Mouse (Mus musculus): ENCODE results near the gene Igf2. TPM values are rescaled to one million over a fixed set of nuclear protein-coding genes. Genes with fewer than 3 reads are reported as not detected.
A peak's percentile ranks its signal among the peaks of the same experiment; 100 is the strongest.

The Igf2 gene
- total and polyA plus RNA-seq, 2 experiments from 2014 or later, result 1,040 to 1,317 TPM

DNA sequence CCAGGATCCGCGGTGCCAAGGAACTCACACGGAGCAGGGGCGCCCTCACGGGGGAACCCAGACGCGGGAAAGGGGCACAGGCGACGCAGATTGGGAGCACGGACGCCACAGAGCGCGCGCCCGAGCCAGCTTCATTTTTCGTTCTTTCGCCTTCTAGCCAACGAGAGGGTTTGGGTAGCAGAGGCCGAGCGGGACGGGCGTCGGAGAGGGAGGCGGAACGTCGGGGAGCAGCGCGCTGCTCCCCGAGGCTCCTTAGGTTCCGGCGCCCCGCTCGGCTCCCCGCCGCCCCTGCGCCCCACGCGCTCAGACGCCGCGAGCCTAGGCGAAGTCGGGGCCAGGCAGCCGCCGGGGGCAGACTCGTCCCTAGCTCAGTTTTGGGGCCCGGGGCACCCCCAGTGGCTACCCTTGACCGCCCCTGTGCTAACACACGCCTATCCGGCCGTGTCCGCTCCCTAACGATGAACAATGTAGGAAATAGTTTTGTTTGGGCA, 2.6 kb downstream of the Igf2 start:
- Histone ChIP-seq H3K36me3 (replicated peaks; ENCODE audit: control insufficient read depth, insufficient read depth, low read length) (no peaks in the 10 kb centered on the region), H3K4me3 (ENCODE audit: low read depth, low read length) (peak overlapping the region; percentile 55), H3K9me3 (replicated peaks; ENCODE audit: control insufficient read depth, low read length) (peaks cover 2% of the 10 kb centered on the region; the same call in 1 of the 2 replicates), H3K4me2 (ENCODE audit: low read depth, low read length) (peak overlapping the region; percentile 63), H3K4me1 (ENCODE audit: control insufficient read depth, insufficient read depth) (no peaks in the 10 kb centered on the region), H3K9ac (replicated peaks; ENCODE audit: low read depth, low read length) (peak overlapping the region; percentile 56), H3K27me3 (ENCODE audit: control insufficient read depth, insufficient read depth, low read length) (peaks cover 70% of the 10 kb centered on the region), H3K27ac (ENCODE audit: low read depth) (peak overlapping the region; percentile 53)
- WGBS, result under 1% methylated on average over 52 of the region's 53 CpGs
- ATAC-seq (ENCODE audit: insufficient read depth, low read depth) (no peak), DNase-seq (ENCODE audit: low spot score) (no peak)
- TF ChIP-seq EP300 (IDR thresholded peaks at IDR 0.05; ENCODE audit: low read depth) (no peak), CTCF (IDR thresholded peaks at IDR 0.05; ENCODE audit: low read depth) (no peak)

DNA sequence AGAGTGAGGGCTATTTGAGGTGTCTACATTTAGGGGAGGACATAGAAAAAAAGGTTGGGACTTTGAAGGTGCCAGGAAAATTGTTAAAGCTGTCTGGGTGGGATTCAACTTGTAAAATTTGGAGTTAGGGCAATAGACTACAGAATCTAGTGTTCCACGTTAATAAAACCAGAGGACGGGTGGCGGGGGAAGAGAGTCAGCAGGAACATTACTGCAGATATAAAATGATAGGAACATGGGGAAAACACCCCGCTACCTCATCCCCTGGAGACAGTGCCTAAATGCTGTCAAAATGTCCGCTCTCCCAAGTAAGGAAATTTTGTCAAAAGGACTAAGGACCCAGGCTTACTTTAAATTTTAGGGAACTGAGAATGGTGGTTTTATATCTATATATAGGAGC, 3.5 kb downstream of the Igf2 start:
- H3K9ac ChIP-seq (replicated peaks; ENCODE audit: low read depth, low read length), result no peak overlapping the region
- H3K4me3 ChIP-seq (ENCODE audit: low read depth, low read length), result peak overlapping the region; percentile 55
- WGBS, result 38% methylated on average over 5 of the region's 5 CpGs

GRCm38 (mm10) chr7:142661811-142662210, 4.8 kb downstream of the Igf2 start:
- no peak overlapping the region for H3K4me3 ChIP-seq (ENCODE audit: low read depth, low read length)
- H3K4me1 ChIP-seq (ENCODE audit: control insufficient read depth, insufficient read depth), result no peaks in the 10 kb centered on the region
- no peak for TF ChIP-seq EP300 (IDR thresholded peaks at IDR 0.05; ENCODE audit: low read depth)
- TF ChIP-seq CTCF (IDR thresholded peaks at IDR 0.05; ENCODE audit: low read depth), result no peak
- DNase-seq (ENCODE audit: low spot score) (no peak), ATAC-seq (ENCODE audit: insufficient read depth, low read depth) (no peak)
- peak overlapping the region; percentile 86; the same call in 1 of the 2 replicates for H3K27ac ChIP-seq (ENCODE audit: low read depth)
- H3K9ac ChIP-seq (replicated peaks; ENCODE audit: low read depth, low read length), result peak overlapping the region; percentile 67; the same call in 1 of the 2 replicates
- peaks cover 89% of the 10 kb centered on the region for H3K27me3 ChIP-seq (ENCODE audit: control insufficient read depth, insufficient read depth, low read length)
- no peaks in the 10 kb centered on the region for H3K9me3 ChIP-seq (replicated peaks; ENCODE audit: control insufficient read depth, low read length)
- peak overlapping the region; percentile 73 for H3K4me2 ChIP-seq (ENCODE audit: low read depth, low read length)
- no peaks in the 10 kb centered on the region for H3K36me3 ChIP-seq (replicated peaks; ENCODE audit: control insufficient read depth, insufficient read depth, low read length)

More for the DNA sequence above, 3.5 kb downstream of the Igf2 start:
- ATAC-seq (ENCODE audit: insufficient read depth, low read depth) (no peak), DNase-seq (ENCODE audit: low spot score) (no peak)
- Histone ChIP-seq H3K9me3 (replicated peaks; ENCODE audit: control insufficient read depth, low read length) (no peaks in the 10 kb centered on the region), H3K4me1 (ENCODE audit: control insufficient read depth, insufficient read depth) (no peaks in the 10 kb centered on the region), H3K27me3 (ENCODE audit: control insufficient read depth, insufficient read depth, low read length) (peaks cover 77% of the 10 kb centered on the region), H3K27ac (ENCODE audit: low read depth) (no peak overlapping the region), H3K36me3 (replicated peaks; ENCODE audit: control insufficient read depth, insufficient read depth, low read length) (no peaks in the 10 kb centered on the region), H3K4me2 (ENCODE audit: low read depth, low read length) (peak overlapping the region; percentile 63)
- no peak for TF ChIP-seq EP300 (IDR thresholded peaks at IDR 0.05; ENCODE audit: low read depth)

- Histone ChIP-seq H3K4me2 (ENCODE audit: low read depth, low read length) (peak overlapping the region; percentile 73), H3K4me1 (ENCODE audit: control insufficient read depth, insufficient read depth) (no peaks in the 10 kb centered on the region), H3K4me3 (ENCODE audit: low read depth, low read length) (peak overlapping the region; percentile 63), H3K36me3 (replicated peaks; ENCODE audit: control insufficient read depth, insufficient read depth, low read length) (no peaks in the 10 kb centered on the region), H3K27ac (ENCODE audit: low read depth) (peak overlapping the region; percentile 86), H3K27me3 (ENCODE audit: control insufficient read depth, insufficient read depth, low read length) (peaks cover 91% of the 10 kb centered on the region), H3K9me3 (replicated peaks; ENCODE audit: control insufficient read depth, low read length) (no peaks in the 10 kb centered on the region), H3K9ac (replicated peaks; ENCODE audit: low read depth, low read length) (peak overlapping the region; percentile 67)
- ATAC-seq (ENCODE audit: insufficient read depth, low read depth) (0 out of 2 replicates have a peak, but pooled peaks have one; percentile 3), DNase-seq (ENCODE audit: low spot score) (peak; percentile 45)
- TF ChIP-seq CTCF (IDR thresholded peaks at IDR 0.05; ENCODE audit: low read depth) (no peak), EP300 (IDR thresholded peaks at IDR 0.05; ENCODE audit: low read depth) (no peak)
- 3% methylated on average over 25 of the region's 25 CpGs for WGBS
These were observed 5.6 kb downstream of the Igf2 start for GRCm38 (mm10) chr7:142661046-142661445.

DNA sequence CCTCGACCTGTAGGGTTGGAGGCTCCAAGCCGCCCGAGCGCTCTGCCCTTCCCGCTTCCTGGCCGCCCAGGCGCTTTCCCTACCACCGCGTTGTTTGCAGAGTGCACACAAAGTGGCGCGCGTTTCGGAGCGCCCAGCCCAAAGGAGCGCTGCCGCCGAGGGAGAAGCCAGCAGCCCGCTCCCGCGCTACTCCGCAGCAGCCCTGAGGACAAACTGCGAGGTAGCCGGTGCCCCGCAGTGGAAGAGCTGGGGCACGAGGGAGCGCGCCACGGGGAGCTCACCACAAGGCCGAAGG, 6.0 kb downstream of the Igf2 start:
- Histone ChIP-seq H3K27ac (ENCODE audit: low read depth) (peak overlapping the region; percentile 86), H3K27me3 (ENCODE audit: control insufficient read depth, insufficient read depth, low read length) (peaks cover 90% of the 10 kb centered on the region), H3K9me3 (replicated peaks; ENCODE audit: control insufficient read depth, low read length) (no peaks in the 10 kb centered on the region), H3K36me3 (replicated peaks; ENCODE audit: control insufficient read depth, insufficient read depth, low read length) (no peaks in the 10 kb centered on the region), H3K4me1 (ENCODE audit: control insufficient read depth, insufficient read depth) (no peaks in the 10 kb centered on the region), H3K4me2 (ENCODE audit: low read depth, low read length) (peak overlapping the region; percentile 73), H3K9ac (replicated peaks; ENCODE audit: low read depth, low read length) (peak overlapping the region; percentile 67), H3K4me3 (ENCODE audit: low read depth, low read length) (peak overlapping the region; percentile 63)
- ATAC-seq (ENCODE audit: insufficient read depth, low read depth) (no peak), DNase-seq (ENCODE audit: low spot score) (no peak)
- TF ChIP-seq CTCF (IDR thresholded peaks at IDR 0.05; ENCODE audit: low read depth) (no peak), EP300 (IDR thresholded peaks at IDR 0.05; ENCODE audit: low read depth) (no peak)
- 1% methylated on average over 29 of the region's 29 CpGs for WGBS
